Mouse (Mus musculus) kidney, embryonic 15.5 days (tissue): ENCODE measurements around the gene Wsb2. TPM values are rescaled to one million over a fixed set of nuclear protein-coding genes. Genes with fewer than 3 reads are reported as not detected.

Experiments used
- ATAC-seq: fragments of 200-750 bp; cut with Nextera tagmentation; replicated peaks from 2 replicates; pipeline ENCODE4 v1.8.0; 2017; ENCODE audit warnings: moderate TSS enrichment; ENCODE audit not compliant: low FRiP score
- H3K27ac ChIP-seq: fragments of 300-500 bp; sonication (generic); 2 replicates; pipeline ENCODE4 v1.5.1; 2015; ENCODE audit warnings: mild to moderate bottlenecking, inconsistent platforms
- H3K27me3 ChIP-seq: fragments of 300-500 bp; sonication (generic); 2 replicates; pipeline ENCODE4 v1.6.1; 2015; ENCODE audit warnings: inconsistent platforms
- H3K36me3 ChIP-seq: fragments of 300-500 bp; sonication (generic); 2 replicates; pipeline ENCODE4 v1.6.1; 2015; ENCODE audit warnings: inconsistent platforms
- H3K4me1 ChIP-seq: fragments of 300-500 bp; sonication (generic); 2 replicates; pipeline ENCODE4 v1.6.1; 2015; ENCODE audit warnings: inconsistent platforms
- H3K4me2 ChIP-seq: fragments of 300-500 bp; sonication (generic); 2 replicates; pipeline ENCODE4 v1.6.1; 2015; ENCODE audit warnings: moderate library complexity, mild to moderate bottlenecking, inconsistent platforms
- H3K4me3 ChIP-seq: fragments of 300-500 bp; sonication (generic); replicated peaks from 2 replicates; pipeline ENCODE4 v1.5.1; 2015; ENCODE audit warnings: mild to moderate bottlenecking, inconsistent platforms
- H3K9ac ChIP-seq: fragments of 300-500 bp; sonication (generic); 2 replicates; pipeline ENCODE4 v1.6.1; 2015; ENCODE audit warnings: mild to moderate bottlenecking, inconsistent platforms
- H3K9me3 ChIP-seq: fragments of 300-500 bp; sonication (generic); replicated peaks from 2 replicates; pipeline ENCODE4 v1.6.1; 2016; ENCODE audit warnings: inconsistent platforms
- WGBS: fragments of 180-500 bp; shearing (Covaris S2); methylation state at CpG from one replicate; pipeline ENCODE4 v1.1.7; 2015; ENCODE audit warnings: mixed read lengths; 5-methylcytosine and 5-hydroxymethylcytosine counted together
- polyA plus RNA-seq: library from polyadenylated mRNA; unstranded; fragments of >200 nt; fragmentation: Nextera tagmentation; extraction: Ambion mirVana; gene quantifications from 2 replicates; pipeline ENCODE4 v1.2.1, GENCODE M21; 2015

Gene Wsb2
- polyA plus RNA-seq, 1 experiment from 2014 or later, result 67.7 TPM

DNA sequence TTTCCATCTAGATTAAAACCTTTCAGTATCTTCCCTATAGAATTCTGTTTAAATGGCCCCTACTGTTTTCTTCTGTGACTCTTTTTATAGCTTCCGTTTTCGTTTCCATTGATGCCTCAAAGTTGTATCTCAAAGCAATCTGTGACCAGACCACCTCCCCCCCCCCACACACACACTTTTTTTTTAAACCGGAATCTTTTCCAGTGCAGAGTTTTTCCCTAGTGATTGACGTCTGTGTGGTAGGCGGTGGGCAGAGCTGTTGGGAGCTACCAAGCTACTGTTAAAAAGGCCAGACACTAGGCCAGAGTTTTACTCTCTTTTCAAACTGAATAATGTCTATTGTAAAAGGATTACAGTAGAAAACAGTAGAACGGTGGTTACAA lies 1.1 kb downstream of the Wsb2 start:
- peak overlapping the region; percentile 93 for H3K4me3 ChIP-seq
- ATAC-seq, result no peak
- peak overlapping the region; percentile 95 for H3K9ac ChIP-seq
- H3K9me3 ChIP-seq, result no peaks in the 10 kb centered on the region
- 9% methylated on average over 6 of the region's 6 CpGs for WGBS
- peaks cover 74% of the 10 kb centered on the region for H3K4me1 ChIP-seq
- no peaks in the 10 kb centered on the region for H3K27me3 ChIP-seq
- 0 out of 2 replicates have a peak, but pooled peaks cover under 1% of the 10 kb centered on the region for H3K36me3 ChIP-seq
- peak overlapping the region; percentile 95 for H3K27ac ChIP-seq
- H3K4me2 ChIP-seq, result peak overlapping the region; percentile 90

DNA sequence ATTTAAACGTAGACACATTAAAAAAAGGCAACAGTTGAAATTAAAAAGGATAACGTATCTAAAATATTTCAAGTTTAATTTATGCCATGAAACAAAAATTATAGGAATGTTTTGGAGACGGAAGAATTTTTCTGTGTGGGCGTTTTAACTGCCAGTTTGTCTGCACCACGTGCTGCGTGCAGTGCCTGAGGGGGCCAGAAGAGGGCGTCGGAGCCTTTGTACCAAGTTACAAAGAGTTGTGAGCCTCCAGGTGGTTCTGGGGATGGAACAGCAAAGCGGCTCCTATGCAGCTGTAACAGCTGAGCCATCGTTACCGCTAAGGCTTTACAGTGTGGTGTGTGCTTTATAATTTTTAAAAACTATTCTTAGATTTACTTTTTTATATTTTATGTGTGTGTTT lies 1.6 kb downstream of the Wsb2 start:
- Histone ChIP-seq H3K27me3 (no peaks in the 10 kb centered on the region), H3K9ac (no peak overlapping the region), H3K36me3 (peaks cover 5% of the 10 kb centered on the region), H3K9me3 (no peaks in the 10 kb centered on the region), H3K27ac (peak overlapping the region; percentile 93; the same call in 1 of the 2 replicates), H3K4me2 (peak overlapping the region; percentile 90), H3K4me1 (peaks cover 78% of the 10 kb centered on the region), H3K4me3 (peak overlapping the region; percentile 93)
- 44% methylated on average over 11 of the region's 11 CpGs for WGBS
- no peak for ATAC-seq

DNA sequence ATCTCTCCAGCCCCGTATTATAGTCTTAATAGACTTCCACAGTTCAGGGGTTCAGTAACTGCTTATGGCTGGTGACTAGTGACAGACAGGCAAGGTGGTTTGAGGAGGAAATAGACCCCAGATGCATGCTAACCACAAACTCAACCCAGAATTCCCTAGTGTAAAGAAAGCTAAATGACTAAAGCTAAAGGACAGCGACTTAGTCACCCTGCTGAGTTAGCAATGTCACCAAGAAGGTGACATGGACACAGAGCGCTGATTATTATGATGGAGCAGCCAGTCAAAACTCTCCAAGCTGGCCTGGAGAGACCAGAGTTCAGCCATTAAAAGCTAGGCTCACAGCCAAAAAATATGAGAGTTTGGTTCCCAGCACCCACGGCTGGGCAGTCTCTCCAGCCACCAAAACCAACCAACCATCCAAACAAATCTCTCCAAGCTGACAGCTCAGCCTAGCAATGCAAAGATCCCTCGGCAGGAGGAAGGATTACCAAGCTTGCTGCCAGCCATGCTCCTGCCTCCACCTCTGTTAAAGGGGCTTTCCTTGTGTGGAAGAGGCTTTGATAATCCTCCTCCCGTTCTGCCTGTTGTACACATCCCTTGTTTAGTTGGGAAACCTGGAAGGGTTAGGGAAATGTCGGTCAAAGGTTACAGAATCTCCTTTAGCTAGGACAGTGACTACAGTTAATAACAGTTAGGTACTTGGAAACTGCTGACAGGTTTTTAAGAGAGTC lies 2.6 kb downstream of the Wsb2 start:
- H3K9ac ChIP-seq, result no peak overlapping the region
- H3K4me1 ChIP-seq, result peaks cover 82% of the 10 kb centered on the region
- no peaks in the 10 kb centered on the region for H3K9me3 ChIP-seq
- no peak for ATAC-seq
- peak overlapping the region; percentile 93 for H3K27ac ChIP-seq
- no peaks in the 10 kb centered on the region for H3K27me3 ChIP-seq
- WGBS, result 37% methylated on average over 7 of the region's 7 CpGs
- H3K4me2 ChIP-seq, result peak overlapping the region; percentile 43
- peaks cover 14% of the 10 kb centered on the region for H3K36me3 ChIP-seq
- no peak overlapping the region for H3K4me3 ChIP-seq

DNA sequence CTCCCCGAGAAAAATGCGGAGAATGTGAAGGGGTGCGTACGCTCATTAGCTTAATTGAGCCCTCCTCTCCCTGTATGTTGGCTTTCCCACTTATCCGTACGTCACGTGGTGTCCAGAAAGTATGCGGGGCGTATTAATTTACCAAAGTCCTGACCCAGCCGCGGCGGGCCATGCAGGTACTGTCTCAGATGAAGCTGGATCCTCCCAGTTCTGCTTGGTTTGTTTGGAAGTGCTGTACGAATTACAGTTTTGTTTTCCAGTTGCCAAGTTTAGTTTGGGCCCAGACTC lies 3.1 kb downstream of the Wsb2 start:
- WGBS, result 34% methylated on average over 13 of the region's 13 CpGs
- no peak overlapping the region for H3K4me3 ChIP-seq
- ATAC-seq, result no peak; the same call in 1 of the 2 replicates
- no peaks in the 10 kb centered on the region for H3K9me3 ChIP-seq
- H3K27ac ChIP-seq, result peak overlapping the region; percentile 93
- H3K36me3 ChIP-seq, result peaks cover 19% of the 10 kb centered on the region
- H3K9ac ChIP-seq, result no peak overlapping the region
- peak overlapping the region; percentile 43 for H3K4me2 ChIP-seq
- H3K27me3 ChIP-seq, result no peaks in the 10 kb centered on the region
- H3K4me1 ChIP-seq, result peaks cover 81% of the 10 kb centered on the region

DNA sequence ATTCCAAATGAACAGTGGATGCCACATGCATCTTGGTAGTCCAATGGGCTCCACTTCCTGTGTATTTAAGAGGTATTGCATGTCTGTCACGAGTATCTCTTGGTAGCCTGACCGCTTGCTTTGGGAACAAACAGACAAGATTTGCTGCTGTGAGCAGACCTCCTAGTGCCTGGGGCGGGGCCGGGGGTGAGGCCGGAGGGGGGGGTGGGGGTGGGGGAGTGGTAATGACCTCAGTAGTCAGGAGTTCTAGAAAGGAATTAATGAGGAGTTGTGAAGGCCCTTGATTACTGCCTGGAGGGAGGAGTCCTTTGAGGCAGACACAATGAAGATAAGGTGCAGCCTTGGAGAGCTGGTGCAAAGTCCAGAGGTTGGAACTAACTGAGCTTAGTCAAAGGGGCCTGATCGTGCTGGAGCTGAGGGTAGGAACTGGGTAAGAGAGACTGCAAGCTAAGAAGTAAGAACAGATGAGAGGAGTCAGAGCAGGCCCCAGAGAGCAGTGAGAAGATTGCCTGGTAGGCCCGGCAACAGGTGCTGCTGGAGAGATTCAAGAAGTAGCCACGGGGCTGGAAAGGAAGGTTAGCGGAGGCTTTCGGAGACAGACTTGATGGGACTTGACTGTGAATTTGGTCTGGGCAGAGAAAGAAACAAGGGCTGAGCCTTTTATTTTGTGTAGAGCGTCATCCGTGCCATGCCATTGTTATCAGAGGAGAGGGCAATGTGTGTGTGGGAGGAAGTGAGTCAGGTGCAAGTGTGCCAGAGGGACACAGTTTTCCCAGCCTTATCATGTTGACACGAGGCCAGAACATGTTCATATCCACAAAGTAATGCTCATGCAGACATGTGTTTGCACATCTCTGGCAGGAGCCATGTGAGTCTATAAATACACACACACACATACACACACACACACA lies 3.8 kb downstream of the Wsb2 start:
- Histone ChIP-seq H3K4me2 (peak overlapping the region; percentile 43), H3K9me3 (no peaks in the 10 kb centered on the region), H3K27ac (peak overlapping the region; percentile 93), H3K9ac (0 out of 2 replicates have a peak overlapping the region, but pooled peaks have one; percentile 2), H3K27me3 (no peaks in the 10 kb centered on the region), H3K4me1 (peaks cover 74% of the 10 kb centered on the region), H3K4me3 (no peak overlapping the region), H3K36me3 (peaks cover 26% of the 10 kb centered on the region)
- WGBS, result 30% methylated on average over 13 of the region's 13 CpGs
- peak; percentile 27 for ATAC-seq

DNA sequence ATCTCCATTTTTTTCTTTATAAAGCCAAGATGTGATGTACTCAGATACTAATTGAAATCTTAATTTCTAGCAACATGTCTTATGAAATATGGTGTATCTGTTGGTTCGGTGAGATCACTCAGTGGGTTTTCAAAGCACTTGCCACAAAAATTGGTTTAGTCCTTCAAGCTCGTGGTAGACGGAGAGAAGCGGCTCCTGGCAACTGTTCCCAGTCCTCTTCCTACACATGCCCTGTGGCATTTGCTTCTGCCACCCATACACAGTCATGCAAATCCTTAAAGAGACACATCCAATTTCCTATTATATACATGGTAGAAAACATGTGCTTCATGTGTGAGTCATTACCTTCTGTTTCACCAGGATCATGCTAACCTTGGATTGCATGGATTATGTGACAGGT lies 4.5 kb downstream of the Wsb2 start:
- H3K4me2 ChIP-seq, result no peak overlapping the region
- ATAC-seq, result no peak
- WGBS, result 75% methylated on average over 4 of the region's 4 CpGs

DNA sequence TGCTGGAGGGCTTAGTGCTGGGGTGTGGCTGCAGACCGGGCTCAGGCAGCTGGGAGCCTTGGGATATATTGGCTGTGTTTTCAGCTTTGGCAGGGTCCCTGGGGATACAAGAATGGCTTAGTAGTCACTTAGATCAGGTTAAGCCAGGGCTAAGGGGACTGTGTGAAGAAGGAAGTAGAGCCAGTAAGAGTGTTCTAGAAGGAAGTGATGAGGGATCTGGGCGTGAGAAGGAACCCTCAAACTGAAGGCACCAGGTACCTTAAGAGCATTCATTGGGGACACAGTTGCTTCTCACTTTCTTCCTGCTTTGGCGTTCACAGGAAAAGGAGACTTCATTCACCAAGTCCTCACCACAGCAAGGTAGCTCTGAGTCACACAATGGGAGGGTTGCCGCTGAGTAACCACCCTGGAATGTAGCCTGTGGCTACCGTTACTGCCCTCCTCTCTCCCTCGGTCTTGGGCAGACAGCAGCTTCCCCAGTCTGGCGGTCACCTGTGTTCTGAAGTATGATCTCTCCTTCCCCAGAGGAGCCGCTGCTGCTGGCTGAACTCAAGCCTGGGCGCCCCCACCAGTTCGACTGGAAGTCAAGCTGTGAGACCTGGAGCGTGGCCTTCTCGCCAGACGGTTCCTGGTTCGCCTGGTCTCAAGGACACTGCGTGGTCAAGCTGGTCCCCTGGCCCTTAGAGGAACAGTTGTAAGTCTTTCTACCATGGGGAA lies 6.1 kb downstream of the Wsb2 start:
- peak; percentile 45; the same call in 1 of the 2 replicates for ATAC-seq
- WGBS, result 50% methylated on average over 15 of the region's 15 CpGs
- peaks cover 49% of the 10 kb centered on the region for H3K36me3 ChIP-seq
- no peak overlapping the region for H3K9ac ChIP-seq
- peak overlapping the region; percentile 75 for H3K27ac ChIP-seq
- no peak overlapping the region for H3K4me3 ChIP-seq
- peaks cover 65% of the 10 kb centered on the region for H3K4me1 ChIP-seq
- H3K9me3 ChIP-seq, result no peaks in the 10 kb centered on the region
- H3K4me2 ChIP-seq, result no peak overlapping the region; the same call in 1 of the 2 replicates
- no peaks in the 10 kb centered on the region for H3K27me3 ChIP-seq

More for the DNA sequence above, 4.5 kb downstream of the Wsb2 start:
- Histone ChIP-seq H3K27me3 (no peaks in the 10 kb centered on the region), H3K27ac (0 out of 2 replicates have a peak overlapping the region, but pooled peaks have one; percentile 39), H3K36me3 (peaks cover 33% of the 10 kb centered on the region), H3K9me3 (no peaks in the 10 kb centered on the region), H3K9ac (no peak overlapping the region), H3K4me3 (no peak overlapping the region), H3K4me1 (peaks cover 66% of the 10 kb centered on the region)

DNA sequence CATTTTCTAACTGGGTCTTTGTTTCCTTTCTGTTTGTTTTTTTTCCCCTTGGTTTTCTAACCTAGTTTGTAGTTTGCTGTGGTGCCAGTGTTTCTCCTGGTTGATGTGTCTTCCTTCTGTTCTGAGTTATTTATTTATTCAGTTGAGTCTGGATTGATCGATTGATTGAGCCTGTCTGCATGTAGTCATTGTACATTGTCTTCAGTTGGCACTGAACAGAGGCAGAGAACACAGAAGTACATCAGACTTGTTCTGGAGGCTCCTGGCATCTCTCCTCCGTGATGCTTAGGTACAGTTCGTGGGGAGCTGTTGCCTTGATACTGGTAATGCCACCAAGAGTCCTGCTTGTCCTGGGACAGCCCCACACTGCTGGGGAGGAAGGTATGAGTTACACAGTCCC lies 7.7 kb downstream of the Wsb2 start:
- Histone ChIP-seq H3K9ac (no peak overlapping the region), H3K9me3 (no peaks in the 10 kb centered on the region), H3K4me2 (no peak overlapping the region), H3K36me3 (peaks cover 64% of the 10 kb centered on the region), H3K4me1 (peaks cover 49% of the 10 kb centered on the region), H3K27me3 (no peaks in the 10 kb centered on the region), H3K27ac (no peak overlapping the region), H3K4me3 (no peak overlapping the region)
- ATAC-seq, result no peak
- 90% methylated on average over 3 of the region's 3 CpGs for WGBS

DNA sequence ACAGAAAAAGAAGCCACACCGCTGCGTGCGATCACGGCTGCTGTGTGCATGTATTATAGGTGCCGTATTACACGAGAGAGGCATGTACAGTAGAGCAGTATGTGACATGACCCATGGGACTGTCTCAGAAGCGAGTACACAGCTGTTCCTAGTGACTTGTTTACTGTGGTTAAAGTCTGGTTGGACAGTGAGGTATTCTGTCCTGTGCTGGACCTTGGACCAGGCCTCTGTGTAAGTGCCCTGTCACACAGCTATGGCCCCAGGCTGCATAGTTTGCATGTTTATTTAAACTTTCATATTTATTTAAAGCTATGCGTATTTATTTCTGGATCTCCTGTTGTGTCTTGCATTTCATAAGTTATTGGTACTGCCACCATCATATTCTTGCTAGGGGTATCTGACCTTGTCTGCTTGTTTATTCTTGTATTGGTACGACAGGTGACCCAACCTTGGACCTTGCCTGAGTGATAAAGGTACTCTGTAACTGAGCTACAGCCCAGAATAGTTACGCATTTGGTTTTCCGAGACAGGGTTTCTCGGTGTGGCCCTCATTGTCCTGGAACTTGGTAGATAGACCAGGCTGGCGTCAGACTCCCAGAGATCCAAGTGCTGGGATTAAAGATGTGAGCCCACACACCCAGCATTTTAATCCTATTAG lies 8.9 kb downstream of the Wsb2 start:
- Histone ChIP-seq H3K9me3 (no peaks in the 10 kb centered on the region), H3K27ac (0 out of 2 replicates have a peak overlapping the region, but pooled peaks have one; percentile 27), H3K4me1 (peaks cover 36% of the 10 kb centered on the region), H3K4me3 (no peak overlapping the region), H3K36me3 (peaks cover 76% of the 10 kb centered on the region), H3K9ac (no peak overlapping the region), H3K4me2 (no peak overlapping the region), H3K27me3 (no peaks in the 10 kb centered on the region)
- no peak for ATAC-seq
- 92% methylated on average over 13 of the region's 13 CpGs for WGBS

DNA sequence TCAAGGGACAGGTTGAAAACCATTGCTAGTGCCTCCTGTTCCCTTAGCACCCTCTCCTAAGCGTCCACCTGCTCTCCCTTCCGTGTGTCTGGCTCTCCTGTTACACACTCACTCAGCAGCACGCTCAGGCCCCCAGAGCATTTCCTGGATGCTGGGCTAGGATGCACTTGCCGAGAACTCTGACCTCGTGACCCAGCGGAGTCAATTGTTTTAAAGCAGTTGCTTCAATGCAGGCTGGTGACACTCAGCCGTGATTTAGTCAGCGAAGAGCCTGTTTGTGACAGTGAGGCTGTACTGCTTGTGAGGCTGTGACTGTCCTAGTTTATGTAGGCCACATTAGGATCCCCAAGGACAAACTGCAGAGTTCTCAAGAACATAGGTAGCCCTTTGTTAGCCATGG lies 10.1 kb downstream of the Wsb2 start:
- peaks cover 88% of the 10 kb centered on the region for H3K36me3 ChIP-seq

DNA sequence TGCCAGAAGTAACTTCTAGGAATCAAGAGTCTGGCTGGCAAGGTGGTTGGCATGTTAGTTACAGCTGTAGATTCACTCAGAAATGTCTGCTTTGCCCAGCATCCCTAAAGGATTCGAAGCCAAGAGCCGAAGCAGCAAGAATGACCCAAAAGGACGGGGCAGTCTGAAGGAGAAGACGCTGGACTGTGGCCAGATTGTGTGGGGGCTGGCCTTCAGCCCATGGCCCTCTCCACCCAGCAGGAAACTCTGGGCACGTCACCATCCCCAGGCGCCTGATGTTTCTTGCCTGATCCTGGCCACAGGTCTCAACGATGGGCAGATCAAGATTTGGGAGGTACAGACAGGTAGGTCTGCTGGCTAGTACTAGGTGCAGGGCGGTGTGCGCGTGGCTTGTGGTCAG lies 13.5 kb downstream of the Wsb2 start:
- H3K4me2 ChIP-seq, result no peak overlapping the region

More for the DNA sequence above, 10.1 kb downstream of the Wsb2 start:
- H3K27me3 ChIP-seq, result no peaks in the 10 kb centered on the region
- no peak for ATAC-seq
- H3K27ac ChIP-seq, result no peak overlapping the region
- no peak overlapping the region for H3K9ac ChIP-seq
- 26% methylated on average over 8 of the region's 8 CpGs for WGBS
- H3K9me3 ChIP-seq, result no peaks in the 10 kb centered on the region
- no peak overlapping the region for H3K4me2 ChIP-seq
- no peak overlapping the region for H3K4me3 ChIP-seq
- peaks cover 25% of the 10 kb centered on the region for H3K4me1 ChIP-seq

More for the DNA sequence above, 13.5 kb downstream of the Wsb2 start:
- Histone ChIP-seq H3K9me3 (no peaks in the 10 kb centered on the region), H3K36me3 (peaks cover 98% of the 10 kb centered on the region), H3K27ac (no peak overlapping the region), H3K4me3 (no peak overlapping the region), H3K27me3 (no peaks in the 10 kb centered on the region), H3K4me1 (peaks cover 6% of the 10 kb centered on the region), H3K9ac (no peak overlapping the region)
- no peak for ATAC-seq
- WGBS, result 83% methylated on average over 10 of the region's 10 CpGs
